Mouse (Mus musculus) megakaryocyte, embryonic 14.5 days (primary cell): Measurements from ENCODE around the gene Qk. TPM values are rescaled to one million over a fixed set of nuclear protein-coding genes. Genes with fewer than 3 reads are reported as not detected.

ENCODE experiments used
- H3K27me3 ChIP-seq: replicated peaks from 2 replicates; pipeline ENCODE3; 2012; ENCODE audit warnings: inconsistent platforms
- H3K36me3 ChIP-seq: replicated peaks from 2 replicates; pipeline ENCODE3; 2012; ENCODE audit warnings: low read length, inconsistent platforms, mixed read lengths
- H3K4me1 ChIP-seq: 2 replicates; pipeline ENCODE4 v1.6.1; 2012; ENCODE audit warnings: inconsistent platforms
- H3K4me3 ChIP-seq: replicated peaks from 2 replicates; pipeline ENCODE3; 2012; ENCODE audit warnings: moderate library complexity, mild to moderate bottlenecking, inconsistent platforms
- H3K9me3 ChIP-seq: 2 replicates; pipeline ENCODE4 v1.6.1; 2012; ENCODE audit warnings: inconsistent platforms
- FLI1 ChIP-seq: IDR thresholded peaks from 2 replicates; pipeline ENCODE4 v1.6.1; 2012; ENCODE audit warnings: low read length, inconsistent platforms, mixed read lengths
- GATA1 ChIP-seq: IDR thresholded peaks from 3 replicates; pipeline ENCODE4 v1.6.1; 2012; ENCODE audit warnings: mixed read lengths, low read length, inconsistent platforms, borderline replicate concordance
- polyA plus RNA-seq: library from polyadenylated mRNA; stranded (reverse); fragments of >175 nt; gene quantifications from 2 replicates; pipeline ENCODE4 v1.2.3, GENCODE M21; 2012; ENCODE audit warnings: low replicate concordance; ENCODE audit not compliant: insufficient read depth

The Qk gene
- polyA plus RNA-seq, 1 experiment = 4.0 TPM

- TF ChIP-seq FLI1 = no peak
- no peak for TF ChIP-seq GATA1
Observed at GRCm38 (mm10) chr17:10328544-10329100, 9.0 kb upstream of the Qk start.

GRCm38 (mm10) chr17:10327584-10328210 lies 8.0 kb upstream of the Qk start:
- Histone ChIP-seq H3K4me3 (no peak overlapping the region), H3K4me1 (peaks cover 14% of the 10 kb centered on the region), H3K27me3 (peaks cover 2% of the 10 kb centered on the region), H3K9me3 (peaks cover 11% of the 10 kb centered on the region), H3K36me3 (no peaks in the 10 kb centered on the region)
- no peak for TF ChIP-seq FLI1
- TF ChIP-seq GATA1 = no peak

More at GRCm38 (mm10) chr17:10328544-10329100, 9.0 kb upstream of the Qk start:
- peaks cover 14% of the 10 kb centered on the region for H3K4me1 ChIP-seq
- H3K27me3 ChIP-seq = peaks cover 11% of the 10 kb centered on the region
- peaks cover 15% of the 10 kb centered on the region for H3K9me3 ChIP-seq
- no peaks in the 10 kb centered on the region for H3K36me3 ChIP-seq
- H3K4me3 ChIP-seq = no peak overlapping the region

- no peaks in the 10 kb centered on the region for H3K36me3 ChIP-seq
- H3K27me3 ChIP-seq = no peaks in the 10 kb centered on the region
- H3K4me1 ChIP-seq = peaks cover 19% of the 10 kb centered on the region
- H3K9me3 ChIP-seq = peaks cover 5% of the 10 kb centered on the region
- TF ChIP-seq FLI1 (no peak), GATA1 (no peak)
- H3K4me3 ChIP-seq = peak overlapping the region; percentile 9
Observed at GRCm38 (mm10) chr17:10326596-10327045, 7.0 kb upstream of the Qk start.

- no peaks in the 10 kb centered on the region for H3K9me3 ChIP-seq
- H3K4me1 ChIP-seq = peaks cover 21% of the 10 kb centered on the region
- no peak overlapping the region for H3K4me3 ChIP-seq
- no peaks in the 10 kb centered on the region for H3K27me3 ChIP-seq
- H3K36me3 ChIP-seq = no peaks in the 10 kb centered on the region
- TF ChIP-seq FLI1 (no peak), GATA1 (no peak)
Observed at GRCm38 (mm10) chr17:10325921-10326320, 6.3 kb upstream of the Qk start.

GRCm38 (mm10) chr17:10321754-10322153 lies 2.1 kb upstream of the Qk start:
- TF ChIP-seq FLI1 (no peak), GATA1 (no peak)
- H3K27me3 ChIP-seq = no peaks in the 10 kb centered on the region
- no peak overlapping the region for H3K4me3 ChIP-seq
- H3K9me3 ChIP-seq = no peaks in the 10 kb centered on the region
- H3K36me3 ChIP-seq = no peaks in the 10 kb centered on the region
- peaks cover 16% of the 10 kb centered on the region for H3K4me1 ChIP-seq

- Histone ChIP-seq H3K27me3 (no peaks in the 10 kb centered on the region), H3K4me1 (peaks cover 15% of the 10 kb centered on the region), H3K4me3 (no peak overlapping the region), H3K36me3 (no peaks in the 10 kb centered on the region), H3K9me3 (no peaks in the 10 kb centered on the region)
- TF ChIP-seq GATA1 (no peak), FLI1 (no peak)
Observed at GRCm38 (mm10) chr17:10321092-10321491, 1.4 kb upstream of the Qk start.

GRCm38 (mm10) chr17:10320456-10320790 lies 769 bp upstream of the Qk start:
- no peaks in the 10 kb centered on the region for H3K27me3 ChIP-seq
- peak overlapping the region; percentile 97 for H3K4me3 ChIP-seq
- H3K36me3 ChIP-seq = no peaks in the 10 kb centered on the region
- no peak for TF ChIP-seq GATA1
- TF ChIP-seq FLI1 = no peak
- peaks cover 13% of the 10 kb centered on the region for H3K4me1 ChIP-seq
- H3K9me3 ChIP-seq = no peaks in the 10 kb centered on the region

- TF ChIP-seq FLI1 (no peak), GATA1 (no peak)
- Histone ChIP-seq H3K9me3 (no peaks in the 10 kb centered on the region), H3K4me3 (peak overlapping the region; percentile 97)
Observed at GRCm38 (mm10) chr17:10319431-10319684, 296 bp downstream of the Qk start.

GRCm38 (mm10) chr17:10318561-10319430 lies 858 bp downstream of the Qk start:
- Histone ChIP-seq H3K36me3 (no peaks in the 10 kb centered on the region), H3K4me3 (peak overlapping the region; percentile 97), H3K4me1 (peaks cover 28% of the 10 kb centered on the region), H3K9me3 (no peaks in the 10 kb centered on the region), H3K27me3 (no peaks in the 10 kb centered on the region)
- TF ChIP-seq FLI1 (no peak), GATA1 (no peak)

More at GRCm38 (mm10) chr17:10319431-10319684, 296 bp downstream of the Qk start:
- H3K4me1 ChIP-seq = peaks cover 23% of the 10 kb centered on the region
- H3K36me3 ChIP-seq = no peaks in the 10 kb centered on the region
- no peaks in the 10 kb centered on the region for H3K27me3 ChIP-seq
